Mouse (Mus musculus) left cerebral cortex, postnatal 25 days (tissue): ENCODE results near the gene Galnt17. TPM values are rescaled to one million over a fixed set of nuclear protein-coding genes. Genes with fewer than 3 reads are reported as not detected.
A peak's percentile ranks its signal among the peaks of the same experiment; 100 is the strongest.

Experiments used
- DNase-seq, 2 experiments: peaks; one replicate each; pipeline ENCODE4 v3.0.0; 2022; ENCODE audit warnings: low spot score in 2 of 2, mixed read lengths in 1 of 2
- intact Hi-C: fragments of 180-260 bp; cut with DNase I; formaldehyde crosslinking; loops from one replicate; pipeline ENCODE4 v1.15.1; 2025
- total RNA-seq, 2 experiments: library from RNA; stranded (reverse); gene quantifications; 2 replicates each; pipeline ENCODE4 v1.2.3; 2021

Gene Galnt17
- total RNA-seq, 2 experiments from 2014 or later, result 36.0 to 36.2 TPM

DNA sequence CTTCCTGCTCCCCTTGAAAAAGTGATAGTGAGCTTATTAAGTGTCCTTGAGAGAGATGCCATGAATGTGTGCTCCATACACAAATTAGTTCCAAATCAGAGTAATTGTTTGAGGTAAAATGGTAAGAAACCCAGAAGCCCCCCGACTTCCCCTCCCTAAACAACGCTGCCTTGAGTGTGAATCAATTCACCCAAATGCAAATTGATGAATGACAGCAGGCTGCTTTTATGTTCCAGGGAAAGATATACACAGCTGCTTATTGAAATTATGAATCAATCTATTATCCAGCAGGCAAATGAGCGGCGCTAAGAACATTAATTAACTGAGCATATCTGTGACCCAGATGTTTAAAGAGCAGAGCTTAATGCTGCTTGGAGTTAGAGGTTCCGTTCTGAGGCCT lies 428.0 kb downstream of the Galnt17 start:
- intact Hi-C loops, result no loop called here
- no peak for DNase-seq

- intact Hi-C loops, result no loop called here
- DNase-seq, result no peak
Observed at GRCm38 (mm10) chr5:130875391-130875790, 432.9 kb downstream of the Galnt17 start.

DNA sequence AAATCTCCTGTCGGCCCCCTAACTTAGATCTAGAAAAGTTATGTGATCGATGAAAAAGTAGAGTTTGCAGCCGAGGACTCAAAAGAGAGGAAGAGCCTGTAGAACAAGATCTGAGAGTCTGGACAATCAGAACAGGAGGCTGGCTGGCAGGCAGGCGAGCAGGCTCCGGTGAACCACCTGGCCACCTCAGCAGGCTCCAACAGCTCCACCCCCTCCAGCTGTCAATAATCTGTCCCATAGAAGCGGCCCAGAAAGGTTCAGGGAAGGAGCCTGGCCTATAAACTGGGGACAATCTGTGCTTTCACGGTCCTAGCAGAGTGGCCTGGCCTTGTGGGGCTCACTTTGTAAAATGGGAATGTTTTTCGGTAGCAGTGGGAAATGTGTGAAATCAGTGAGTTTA lies 437.2 kb downstream of the Galnt17 start:
- intact Hi-C loops, result no loop called here
- DNase-seq, result no peak

- intact Hi-C loops, result loop anchor here (10.0 kb wide), 2 partner anchors 315 to 435 kb away; partner anchors contain the start of gene Galnt17
- DNase-seq, result no peak
Observed at GRCm38 (mm10) chr5:130869869-130870268, 438.4 kb downstream of the Galnt17 start.

- intact Hi-C loops, result loop anchor here (1.0 to 10.0 kb wide), 4 partner anchors 145 to 566 kb away; partner anchors contain the start of gene Galnt17
- peak; percentile 67 to 78 for DNase-seq
Observed at GRCm38 (mm10) chr5:130862302-130862701, 446.0 kb downstream of the Galnt17 start.

- DNase-seq, result no peak
- intact Hi-C loops, result loop anchor here (5.0 to 10.0 kb wide), 3 partner anchors 148 to 445 kb away; partner anchors contain the start of gene Galnt17
Observed at GRCm38 (mm10) chr5:130859736-130860135, 448.6 kb downstream of the Galnt17 start.

DNA sequence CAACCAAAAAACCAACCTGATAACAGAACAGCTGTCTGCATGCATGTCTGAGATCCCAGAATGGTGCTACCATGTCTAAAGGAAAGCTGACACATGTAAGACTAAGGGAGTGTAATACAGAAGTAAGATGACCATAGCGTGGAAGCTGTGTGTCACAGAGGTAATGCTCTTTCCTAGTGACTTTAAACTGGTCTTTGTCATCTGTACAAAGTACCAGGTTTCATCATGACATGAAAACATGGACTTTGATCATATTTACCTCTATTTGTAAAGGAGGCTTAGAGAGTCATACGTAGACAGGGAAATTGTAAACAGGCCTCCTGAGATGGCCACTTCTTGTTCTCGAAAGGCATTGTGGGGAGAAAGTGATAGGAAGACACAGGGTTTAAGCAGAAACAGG lies 449.6 kb downstream of the Galnt17 start:
- intact Hi-C loops, result no loop called here
- DNase-seq, result no peak

GRCm38 (mm10) chr5:130858148-130858547 lies 450.1 kb downstream of the Galnt17 start:
- intact Hi-C loops, result no loop called here
- peak; percentile 37 to 41 for DNase-seq

DNA sequence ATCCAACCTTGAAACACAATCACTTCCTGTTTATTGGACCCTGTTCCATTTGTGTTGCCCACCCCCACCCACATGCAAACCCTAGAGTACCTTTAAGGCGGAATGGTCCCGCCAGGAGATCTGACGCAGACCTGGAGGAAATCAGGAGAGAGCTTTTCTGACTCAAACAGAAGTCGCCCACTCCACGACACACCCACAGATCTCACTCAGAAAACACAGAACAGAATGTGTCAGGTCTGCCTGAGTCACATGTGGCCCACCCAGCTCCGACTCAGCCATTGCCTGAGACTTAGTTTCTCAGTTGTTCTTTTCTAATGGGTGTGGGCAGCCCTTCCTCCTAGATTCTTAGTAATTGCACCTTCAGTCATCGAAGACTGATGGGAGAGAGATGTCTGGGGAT lies 453.9 kb downstream of the Galnt17 start:
- DNase-seq, result peak; percentile 62 to 92

DNA sequence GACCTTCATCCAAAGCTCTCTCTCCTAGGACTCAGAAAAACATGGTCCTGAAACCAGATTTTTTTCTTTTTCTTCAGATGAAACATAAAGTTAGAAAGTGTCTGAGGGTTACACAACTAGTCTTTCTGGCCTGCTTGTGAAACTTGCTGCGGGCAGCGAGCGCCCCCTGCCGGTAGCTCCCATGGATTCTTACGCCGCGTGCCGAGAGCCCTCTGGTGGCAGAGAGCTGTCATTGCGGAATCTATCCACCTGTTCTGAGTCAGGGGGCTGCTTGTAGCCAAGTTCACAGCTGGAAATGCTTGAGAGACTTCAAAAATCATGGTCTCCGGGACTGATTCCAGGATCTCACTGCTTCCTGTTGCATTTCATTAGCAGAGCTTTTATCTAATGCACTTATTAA lies 454.9 kb downstream of the Galnt17 start:
- peak; percentile 88 to 92 for DNase-seq
- intact Hi-C loops, result loop anchor here (1.0 to 5.0 kb wide), 2 partner anchors 406 to 448 kb away; no protein-coding TSS in a partner anchor

More for the DNA sequence above, 453.9 kb downstream of the Galnt17 start:
- intact Hi-C loops, result loop anchor here (1.0 to 5.0 kb wide), 3 partner anchors 407 to 582 kb away; no protein-coding TSS in a partner anchor

DNA sequence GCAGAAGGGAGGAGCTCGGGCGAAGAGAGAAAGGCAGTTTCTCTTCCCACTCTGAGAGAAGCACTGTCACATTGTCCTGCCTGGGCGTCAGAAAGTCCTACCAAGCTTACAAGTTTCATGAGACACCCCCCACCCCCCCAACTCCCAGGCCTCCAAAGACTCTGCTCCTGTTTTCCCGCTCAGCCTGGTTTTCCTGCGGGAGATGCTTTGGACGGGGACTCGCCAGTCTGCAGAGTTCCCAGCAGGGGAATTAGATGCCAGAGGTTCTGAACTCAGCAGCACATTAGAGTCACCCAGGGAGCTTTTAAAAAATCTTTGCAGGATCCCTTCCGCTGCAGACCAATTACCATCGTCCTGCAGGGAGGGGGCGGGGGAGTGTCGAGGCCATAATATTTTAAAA lies 456.1 kb downstream of the Galnt17 start:
- no peak for DNase-seq
- intact Hi-C loops, result loop anchor here (5.0 kb wide), 1 partner anchor 405 kb away; no protein-coding TSS in a partner anchor

GRCm38 (mm10) chr5:130849610-130850009 lies 458.7 kb downstream of the Galnt17 start:
- intact Hi-C loops, result loop anchor here (5.0 kb wide), 1 partner anchor 402 kb away; no protein-coding TSS in a partner anchor
- no peak for DNase-seq

GRCm38 (mm10) chr5:130848562-130848961 lies 459.7 kb downstream of the Galnt17 start:
- intact Hi-C loops, result no loop called here
- no peak for DNase-seq

DNA sequence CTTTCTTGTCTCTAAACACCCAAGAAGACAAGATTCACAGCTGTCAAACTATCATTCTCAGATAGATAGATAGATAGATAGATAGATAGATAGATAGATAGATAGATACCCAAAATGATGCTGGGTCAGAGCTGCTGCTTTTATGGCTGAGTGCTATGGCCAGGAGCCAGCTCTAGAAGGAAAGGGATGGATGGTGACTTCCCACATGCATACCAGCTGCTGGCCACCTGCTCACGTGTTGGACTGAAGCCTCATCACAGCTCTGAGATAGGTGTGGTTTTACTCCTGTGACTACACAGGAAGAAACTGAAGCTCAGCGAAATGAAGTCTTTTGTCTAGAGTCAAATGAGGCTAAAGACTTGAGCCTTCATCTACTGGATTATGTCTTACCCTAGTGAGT lies 482.5 kb downstream of the Galnt17 start:
- no peak for DNase-seq
- intact Hi-C loops, result no loop called here
